Mouse (Mus musculus) neural tube, embryonic 11.5 days (tissue): ENCODE measurements around the gene Dock4. TPM values are rescaled to one million over a fixed set of nuclear protein-coding genes. Genes with fewer than 3 reads are reported as not detected.

Experiments used
- ATAC-seq: fragments of 200-750 bp; cut with Nextera tagmentation; 2 replicates; pipeline ENCODE4 v1.8.0; 2017; ENCODE audit warnings: moderate number of reproducible peaks, mild to moderate bottlenecking, moderate TSS enrichment, moderate library complexity; ENCODE audit not compliant: insufficient read depth, low FRiP score, low TSS enrichment
- DNase-seq: peaks from one replicate; pipeline ENCODE4 v3.0.0-alpha.2; 2015; ENCODE audit warnings: low spot score
- H3K27ac ChIP-seq: fragments of 300-500 bp; sonication (generic); 2 replicates; pipeline ENCODE4 v1.5.1; 2014; ENCODE audit warnings: low read depth, mild to moderate bottlenecking, low read length
- H3K27me3 ChIP-seq: fragments of 300-500 bp; sonication (generic); 2 replicates; pipeline ENCODE4 v1.6.1; 2014; ENCODE audit warnings: mild to moderate bottlenecking, low read length, mixed read lengths; ENCODE audit not compliant: control insufficient read depth, insufficient read depth
- H3K36me3 ChIP-seq: fragments of 300-500 bp; sonication (generic); 2 replicates; pipeline ENCODE4 v1.6.1; 2014; ENCODE audit warnings: mild to moderate bottlenecking, low read length, moderate library complexity, mixed read lengths; ENCODE audit not compliant: control insufficient read depth, insufficient read depth
- H3K4me1 ChIP-seq: fragments of 300-500 bp; sonication (generic); 2 replicates; pipeline ENCODE4 v1.6.1; 2014; ENCODE audit warnings: low read length, mixed read lengths; ENCODE audit not compliant: control insufficient read depth, insufficient read depth
- H3K4me2 ChIP-seq: fragments of 300-500 bp; sonication (generic); 2 replicates; pipeline ENCODE4 v1.6.1; 2014; ENCODE audit warnings: low read depth, mild to moderate bottlenecking, moderate library complexity
- H3K4me3 ChIP-seq: fragments of 300-500 bp; sonication (generic); 2 replicates; pipeline ENCODE4 v1.5.1; 2014; ENCODE audit warnings: low read depth, low read length
- H3K9ac ChIP-seq: fragments of 300-500 bp; sonication (generic); 2 replicates; pipeline ENCODE4 v1.6.1; 2014; ENCODE audit warnings: mild to moderate bottlenecking, low read length
- H3K9me3 ChIP-seq: fragments of 300-500 bp; sonication (generic); 2 replicates; pipeline ENCODE4 v1.6.1; 2016; ENCODE audit warnings: low read length; ENCODE audit not compliant: control insufficient read depth
- WGBS: fragments of 180-500 bp; shearing (Covaris S2); extraction: QIAGEN DNeasy Blood & Tissue Kit; methylation state at CpG from one replicate; pipeline ENCODE4 v1.1.7; 2014; 5-methylcytosine and 5-hydroxymethylcytosine counted together
- polyA plus RNA-seq: library from polyadenylated mRNA; unstranded; fragments of >200 nt; fragmentation: Nextera tagmentation; extraction: Ambion mirVana; gene quantifications from 2 replicates; pipeline ENCODE4 v1.2.1, GENCODE M21; 2014

The Dock4 gene
- polyA plus RNA-seq, 1 experiment from 2014 or later = 19.6 TPM

- H3K36me3 ChIP-seq = no peaks in the 10 kb centered on the region
- ATAC-seq = no peak
- no peak overlapping the region for H3K4me3 ChIP-seq
- no peak overlapping the region for H3K27ac ChIP-seq
- WGBS = 90% methylated on average over 6 of the region's 6 CpGs
- no peaks in the 10 kb centered on the region for H3K27me3 ChIP-seq
- H3K4me2 ChIP-seq = no peak overlapping the region
- DNase-seq = no peak
- H3K9ac ChIP-seq = no peak overlapping the region
- H3K9me3 ChIP-seq = no peaks in the 10 kb centered on the region
- no peaks in the 10 kb centered on the region for H3K4me1 ChIP-seq
Measured at GRCm38 (mm10) chr12:40554941-40555511, 109.3 kb downstream of the Dock4 start.

DNA sequence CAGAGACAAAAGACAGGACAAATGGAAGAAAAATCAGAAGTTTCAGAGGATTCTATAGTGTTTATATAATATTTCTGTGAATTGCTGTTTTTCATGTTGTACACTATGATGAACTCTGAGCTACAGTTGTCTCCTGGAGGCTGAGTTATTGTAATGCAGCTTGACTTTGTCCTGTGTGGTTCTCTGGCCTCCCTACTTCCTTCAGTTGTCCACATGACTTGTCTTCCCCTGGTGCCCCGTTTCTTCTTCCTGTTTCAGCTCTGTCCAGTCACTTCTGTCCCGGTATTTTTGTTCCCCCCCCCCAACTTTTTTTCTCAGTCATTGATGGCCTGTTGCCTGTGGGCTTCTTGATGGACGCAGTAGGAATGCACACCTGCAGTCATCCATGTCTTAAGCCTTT, 112.8 kb downstream of the Dock4 start:
- 88% methylated on average over 3 of the region's 3 CpGs for WGBS
- Histone ChIP-seq H3K27ac (no peak overlapping the region), H3K9me3 (no peaks in the 10 kb centered on the region), H3K27me3 (no peaks in the 10 kb centered on the region), H3K4me3 (no peak overlapping the region), H3K36me3 (no peaks in the 10 kb centered on the region), H3K9ac (no peak overlapping the region), H3K4me1 (no peaks in the 10 kb centered on the region), H3K4me2 (no peak overlapping the region)
- ATAC-seq (no peak), DNase-seq (no peak)

GRCm38 (mm10) chr12:40559103-40559502, 113.4 kb downstream of the Dock4 start:
- Histone ChIP-seq H3K27me3 (no peaks in the 10 kb centered on the region), H3K4me3 (no peak overlapping the region), H3K4me1 (no peaks in the 10 kb centered on the region), H3K27ac (no peak overlapping the region), H3K9me3 (no peaks in the 10 kb centered on the region), H3K9ac (no peak overlapping the region), H3K36me3 (no peaks in the 10 kb centered on the region), H3K4me2 (no peak overlapping the region)
- 89% methylated on average over 11 of the region's 11 CpGs for WGBS
- no peak for DNase-seq
- no peak for ATAC-seq

DNA sequence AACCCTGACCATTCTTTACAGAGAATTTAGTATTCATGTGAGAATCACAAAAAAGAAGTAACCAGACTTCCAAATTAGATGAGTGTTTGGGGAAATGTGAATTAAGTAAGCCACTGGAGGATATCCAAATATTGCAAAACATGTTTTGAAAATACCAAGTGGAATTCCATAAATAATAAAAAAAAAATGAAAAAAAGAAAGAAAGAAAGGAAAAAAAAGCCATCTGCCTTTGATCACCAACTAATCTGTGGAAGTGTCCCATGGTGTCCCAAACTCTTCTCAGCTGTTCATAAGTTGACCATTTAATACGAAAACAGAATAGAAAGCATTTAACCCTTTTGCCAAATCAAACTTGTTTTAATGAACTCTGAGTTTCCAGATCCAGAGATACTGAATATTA, 118.0 kb downstream of the Dock4 start:
- H3K9ac ChIP-seq = no peak overlapping the region

DNA sequence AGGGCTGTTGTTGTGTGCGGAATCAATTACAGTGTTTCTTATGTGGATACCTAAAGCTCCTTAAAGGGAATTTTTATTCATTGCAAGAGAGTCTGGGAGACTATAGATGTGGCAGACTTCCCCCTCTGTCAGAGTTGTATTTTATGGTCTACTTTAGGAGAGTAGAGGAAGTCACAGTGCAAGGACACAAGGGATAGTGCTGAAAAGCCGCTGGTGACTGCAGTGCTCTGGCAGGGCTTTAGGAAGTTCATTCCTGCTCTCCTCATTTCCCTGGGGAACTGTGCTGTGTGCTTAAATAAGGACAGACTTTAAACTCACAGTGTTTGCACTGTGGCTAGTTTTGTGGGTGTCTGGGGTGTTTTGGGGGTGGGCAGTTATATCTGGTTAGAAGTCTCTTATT, 118.5 kb downstream of the Dock4 start:
- 51% methylated on average over 2 of the region's 2 CpGs for WGBS
- Histone ChIP-seq H3K36me3 (no peaks in the 10 kb centered on the region), H3K27me3 (no peaks in the 10 kb centered on the region), H3K4me3 (no peak overlapping the region), H3K4me1 (peaks cover 2% of the 10 kb centered on the region; the same call in 1 of the 2 replicates), H3K27ac (no peak overlapping the region), H3K4me2 (no peak overlapping the region), H3K9ac (no peak overlapping the region), H3K9me3 (no peaks in the 10 kb centered on the region)
- DNase-seq (no peak), ATAC-seq (no peak)

More for the DNA sequence above, 118.0 kb downstream of the Dock4 start:
- DNase-seq (no peak), ATAC-seq (no peak)
- H3K4me1 ChIP-seq = peaks cover 2% of the 10 kb centered on the region; the same call in 1 of the 2 replicates
- H3K27me3 ChIP-seq = no peaks in the 10 kb centered on the region
- no peak overlapping the region for H3K27ac ChIP-seq
- H3K4me2 ChIP-seq = no peak overlapping the region
- WGBS = 87% methylated on average over 1 of the region's 1 CpGs
- H3K9me3 ChIP-seq = no peaks in the 10 kb centered on the region
- H3K4me3 ChIP-seq = no peak overlapping the region
- H3K36me3 ChIP-seq = no peaks in the 10 kb centered on the region

DNA sequence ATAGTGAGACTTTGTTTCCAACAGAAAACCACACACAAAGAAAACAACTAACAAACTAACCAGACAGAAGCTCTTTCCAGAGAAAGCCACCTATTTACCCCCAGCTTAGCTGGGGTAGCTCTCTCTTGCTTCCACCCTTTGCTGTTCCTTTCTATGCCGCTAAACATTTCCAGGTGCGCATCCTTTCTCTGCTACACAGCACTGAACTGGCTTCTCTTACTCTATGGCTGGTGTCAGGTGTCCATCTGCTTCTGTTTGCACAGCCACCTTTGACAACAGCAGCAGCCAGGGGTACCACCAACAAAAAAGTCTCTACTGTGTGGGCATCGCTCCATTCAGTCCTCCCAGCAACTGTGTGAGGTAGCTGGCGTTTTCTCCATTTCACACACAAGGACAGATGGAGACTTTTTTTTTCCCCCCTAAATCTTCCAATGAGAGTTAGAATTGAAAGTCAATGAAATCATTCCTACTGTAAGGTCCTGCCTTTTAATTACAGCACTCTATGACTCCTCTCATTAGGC, 122.7 kb downstream of the Dock4 start:
- no peak for DNase-seq
- no peaks in the 10 kb centered on the region for H3K9me3 ChIP-seq
- no peaks in the 10 kb centered on the region for H3K27me3 ChIP-seq
- no peak overlapping the region for H3K27ac ChIP-seq
- H3K4me3 ChIP-seq = no peak overlapping the region
- H3K9ac ChIP-seq = no peak overlapping the region
- H3K4me2 ChIP-seq = no peak overlapping the region
- no peaks in the 10 kb centered on the region for H3K36me3 ChIP-seq
- 81% methylated on average over 4 of the region's 4 CpGs for WGBS
- H3K4me1 ChIP-seq = peaks cover 2% of the 10 kb centered on the region; the same call in 1 of the 2 replicates
- ATAC-seq = no peak

DNA sequence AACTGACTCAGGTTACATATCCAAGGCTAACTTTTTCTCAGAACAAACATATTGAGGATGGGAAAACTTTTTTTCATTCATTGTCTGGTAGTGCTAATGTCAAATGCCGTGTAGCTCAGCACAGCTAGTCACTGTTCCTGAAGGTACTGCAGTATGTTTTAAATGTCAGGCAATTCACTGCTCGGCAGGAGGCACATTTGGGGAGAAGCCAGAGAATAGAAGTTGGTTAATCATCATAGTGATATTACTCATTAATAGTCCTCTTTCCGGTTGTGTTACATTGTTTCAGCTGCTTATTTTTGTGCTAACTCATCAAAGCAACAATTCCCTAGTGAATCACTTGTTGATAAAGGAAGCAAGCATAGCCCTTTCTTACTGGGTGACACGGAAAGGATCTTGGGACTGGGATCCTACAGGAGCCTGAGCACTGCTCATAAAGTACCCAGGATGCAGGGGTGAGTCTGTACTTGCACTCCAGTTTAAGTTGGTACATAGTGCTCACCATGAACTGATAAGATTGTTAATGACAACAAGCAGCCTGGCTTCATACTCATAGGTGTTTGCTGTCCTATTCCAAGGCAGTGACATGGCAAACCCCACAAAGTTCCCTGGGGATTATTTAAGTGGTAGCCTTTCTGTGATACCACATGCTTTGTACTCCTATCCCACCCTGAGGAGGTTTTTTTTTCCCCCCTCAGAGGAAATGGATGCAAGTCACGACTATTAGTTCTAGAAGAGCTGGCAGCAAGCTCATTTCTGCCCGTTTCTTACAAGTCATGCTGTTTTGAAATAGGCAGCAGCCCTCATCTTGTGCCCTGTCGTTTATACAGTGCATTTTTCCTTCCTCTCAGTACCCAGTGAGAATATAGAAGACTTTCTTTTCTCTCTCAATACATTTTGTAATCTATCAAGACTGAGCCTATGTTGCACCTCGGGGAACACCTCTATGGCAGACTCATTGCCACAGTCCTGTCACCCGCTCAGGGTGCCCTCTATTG, 123.5 kb downstream of the Dock4 start:
- no peaks in the 10 kb centered on the region for H3K36me3 ChIP-seq
- H3K9ac ChIP-seq = no peak overlapping the region
- H3K9me3 ChIP-seq = no peaks in the 10 kb centered on the region
- 64% methylated on average over 9 of the region's 9 CpGs for WGBS
- H3K4me2 ChIP-seq = no peak overlapping the region
- no peak overlapping the region for H3K4me3 ChIP-seq
- no peak for ATAC-seq
- no peak overlapping the region for H3K27ac ChIP-seq
- H3K27me3 ChIP-seq = no peaks in the 10 kb centered on the region
- H3K4me1 ChIP-seq = peaks cover 2% of the 10 kb centered on the region; the same call in 1 of the 2 replicates
- DNase-seq = no peak

- 53% methylated on average over 1 of the region's 1 CpGs for WGBS
- ATAC-seq (no peak), DNase-seq (no peak)
- Histone ChIP-seq H3K4me1 (no peaks in the 10 kb centered on the region), H3K9me3 (no peaks in the 10 kb centered on the region), H3K36me3 (no peaks in the 10 kb centered on the region), H3K4me2 (no peak overlapping the region), H3K9ac (no peak overlapping the region), H3K4me3 (no peak overlapping the region), H3K27ac (no peak overlapping the region), H3K27me3 (no peaks in the 10 kb centered on the region)
Measured at GRCm38 (mm10) chr12:40570250-40570649, 124.5 kb downstream of the Dock4 start.
